Mouse (Mus musculus): ENCODE measurements around the gene Polr2e.

DNA sequence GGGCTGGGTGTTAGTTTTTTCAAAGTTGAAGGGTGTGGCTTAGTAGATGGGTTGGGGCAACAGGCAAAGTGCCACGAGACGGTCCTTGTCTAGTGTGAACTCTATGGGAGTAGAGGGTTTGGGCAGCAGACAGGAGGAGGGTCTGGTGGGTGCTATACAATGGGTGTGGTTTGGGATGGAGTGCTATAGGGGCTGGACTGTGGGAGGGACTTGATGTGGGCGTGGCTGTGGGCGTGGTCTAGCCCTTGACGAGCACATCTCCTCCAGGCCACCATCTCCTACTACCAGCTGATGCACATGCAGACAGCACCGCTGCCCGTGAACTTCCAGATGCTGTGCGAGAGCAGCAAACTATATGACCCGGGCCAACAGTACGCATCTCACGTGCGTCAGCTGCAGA, 13.7 kb downstream of the Polr2e start:
- TF ChIP-seq CTCF (IDR thresholded peaks at IDR 0.05; ENCODE audit: low read depth, low read length) (no peak), POLR2A (IDR thresholded peaks at IDR 0.05; ENCODE audit: borderline replicate concordance, low read depth, low read length) (no peak)
